Mouse (Mus musculus) mouse embryonic stem cell (cell line): ENCODE data around the gene Zfp286.

ENCODE experiments used
- in situ Hi-C, 2 experiments: fragments of 300-500 bp; cut with MboI; formaldehyde crosslinking; loops; 1 replicate in 1 of 2; 3 replicates in 1 of 2; pipeline ENCODE4 v1.14.3; 2019 to 2020; ENCODE audit warnings: low sequenced_read_pairs in 2 of 2, low pct_unique_long_range_greater_than_20kb in 1 of 2, mixed read lengths in 1 of 2; ENCODE audit not compliant: unreplicated experiment in 1 of 2

Zfp286 gene

DNA sequence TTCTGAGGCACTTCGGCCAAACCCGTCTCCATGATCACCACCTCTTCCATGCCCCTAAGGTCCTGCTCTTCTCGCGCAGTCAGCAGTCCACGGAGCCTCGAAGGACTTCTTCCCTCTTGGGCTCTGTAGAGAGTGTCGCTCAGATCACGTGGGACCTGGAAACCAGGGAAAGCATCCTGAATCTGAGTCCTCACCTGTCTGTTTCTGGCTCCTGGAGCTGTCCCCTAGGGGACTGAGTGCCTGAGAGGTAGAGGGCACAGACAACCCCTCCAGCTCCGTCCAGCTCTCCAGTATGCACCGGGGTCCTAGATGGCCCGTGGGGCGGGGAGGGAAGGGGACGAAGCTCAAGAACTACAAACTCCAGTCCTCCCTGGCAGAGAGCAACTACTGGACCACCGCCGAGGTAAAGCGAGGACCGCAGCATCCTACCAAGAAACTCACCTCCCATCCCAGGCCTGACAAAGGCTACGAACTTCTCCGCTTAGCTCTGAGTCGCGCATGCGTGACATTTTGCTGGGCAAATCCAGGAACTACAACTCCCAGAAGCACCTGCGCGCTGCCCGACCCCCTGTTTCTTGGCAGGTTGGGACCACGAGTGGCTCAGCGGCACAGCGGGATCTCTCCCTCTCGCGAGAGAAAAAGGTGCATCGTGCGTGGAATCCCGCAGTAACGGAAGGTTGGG, at the start of gene Zfp286:
Gene Zfp286 (minus strand): TSS at position 528 of the 682 bp plus-strand sequence.
- in situ Hi-C loops: no loop called here

DNA sequence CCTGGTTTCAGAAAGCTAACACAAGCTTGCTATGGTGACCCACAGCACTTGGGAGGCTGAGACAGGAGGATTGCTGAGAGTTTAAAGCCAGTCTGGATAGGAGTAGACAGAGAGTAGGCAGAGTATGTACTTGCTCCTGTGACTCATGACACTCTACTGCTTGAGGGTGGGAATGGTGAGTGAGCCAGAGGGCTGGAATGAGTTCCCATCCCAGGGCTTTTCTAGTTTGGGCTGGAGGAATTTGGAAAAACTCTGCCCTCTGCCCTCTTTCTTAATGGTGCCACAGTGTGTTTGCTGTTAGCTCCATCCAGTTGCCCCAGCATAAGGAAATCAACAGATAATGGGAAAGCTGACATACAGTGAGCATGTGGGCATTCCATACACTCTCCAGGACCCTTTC, 42.6 kb upstream of the Zfp286 start:
- in situ Hi-C loops: no loop called here

DNA sequence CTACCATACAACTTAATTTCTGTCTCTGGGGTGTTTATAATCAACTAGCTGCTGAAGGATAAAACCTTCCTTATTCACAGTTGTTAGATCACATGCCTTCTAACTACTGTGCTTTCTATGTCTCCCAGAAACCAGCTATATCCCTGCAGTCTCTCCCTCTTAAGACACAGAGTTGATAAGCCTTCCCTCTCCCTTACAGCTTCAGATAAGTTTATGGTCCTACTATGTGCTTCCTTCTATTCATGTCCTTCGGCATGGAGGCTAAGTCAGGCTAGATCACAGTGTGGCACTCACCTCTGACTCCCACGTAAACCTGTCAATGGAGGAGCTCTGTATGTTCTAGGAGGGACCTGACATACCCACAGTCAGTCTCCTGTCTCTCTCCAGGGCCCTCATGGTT, 41.1 kb upstream of the Zfp286 start:
- in situ Hi-C loops: no loop called here

DNA sequence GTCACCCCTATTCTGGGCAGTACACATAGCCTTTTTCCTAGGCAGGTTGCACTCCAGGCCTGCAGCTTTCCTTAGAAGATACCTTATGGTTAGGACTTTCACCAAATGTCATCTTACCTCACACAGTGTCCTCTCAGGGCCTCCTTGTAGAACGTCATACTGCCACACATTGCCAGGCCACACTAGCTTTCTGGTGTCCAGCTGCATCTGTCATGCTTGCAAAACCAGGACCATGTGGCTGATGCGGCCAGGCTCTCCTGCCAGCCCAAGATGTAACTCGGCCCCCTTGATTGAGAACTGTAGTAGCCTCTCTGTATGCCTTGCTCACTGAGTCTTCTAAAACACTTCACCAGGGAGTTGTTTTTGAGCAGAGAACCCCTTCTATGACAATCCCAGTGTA, 38.6 kb upstream of the Zfp286 start:
- in situ Hi-C loops: no loop called here

DNA sequence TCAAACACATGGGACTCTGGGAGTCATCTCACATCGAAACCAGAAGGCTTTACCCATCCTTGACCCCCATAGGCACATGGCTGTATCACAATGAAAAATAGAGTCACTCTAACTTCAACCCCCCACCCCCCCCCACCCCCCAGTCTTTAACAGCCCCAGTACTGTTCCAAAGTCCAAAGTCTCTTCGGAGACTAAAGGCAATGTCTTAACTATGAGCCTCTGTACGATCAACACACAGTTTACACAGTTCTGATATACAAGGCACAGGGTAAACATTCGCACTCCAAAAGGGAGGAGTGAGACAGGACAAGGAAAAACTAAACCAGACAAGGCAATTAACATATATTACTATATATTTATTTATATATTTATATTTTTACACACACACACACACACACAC, 37.9 kb upstream of the Zfp286 start:
- in situ Hi-C loops: no loop called here

DNA sequence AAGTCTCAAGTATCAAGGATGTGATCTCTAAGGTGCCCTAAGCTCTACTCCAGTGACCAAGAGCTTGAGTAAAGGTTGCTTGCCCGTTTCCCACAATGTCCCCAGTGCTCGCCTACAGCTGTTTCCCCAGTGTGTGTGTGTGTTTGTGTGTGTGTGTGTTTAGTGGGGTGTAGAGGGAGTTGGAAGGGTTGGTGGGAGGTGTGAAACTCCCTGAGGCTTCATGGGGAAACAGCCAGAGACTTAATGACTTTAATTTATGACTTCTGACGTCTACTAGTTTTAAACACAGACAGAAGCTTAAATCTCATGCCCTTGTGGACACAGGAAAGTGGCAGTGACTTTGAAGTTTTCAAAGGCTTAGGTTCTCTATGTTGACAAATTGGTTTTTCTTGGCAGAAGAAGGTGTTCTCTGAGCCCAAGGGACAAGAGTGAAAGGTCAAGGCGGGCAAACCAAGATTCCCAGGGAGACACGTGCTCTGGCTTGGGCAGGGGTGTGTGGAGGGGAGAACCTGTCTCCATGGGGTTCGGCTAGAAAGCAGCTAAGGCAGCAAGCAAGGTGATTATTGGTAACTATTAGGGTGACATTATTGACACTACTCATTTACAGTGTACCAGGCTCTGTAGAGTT, 37.0 kb upstream of the Zfp286 start:
- in situ Hi-C loops: no loop called here

DNA sequence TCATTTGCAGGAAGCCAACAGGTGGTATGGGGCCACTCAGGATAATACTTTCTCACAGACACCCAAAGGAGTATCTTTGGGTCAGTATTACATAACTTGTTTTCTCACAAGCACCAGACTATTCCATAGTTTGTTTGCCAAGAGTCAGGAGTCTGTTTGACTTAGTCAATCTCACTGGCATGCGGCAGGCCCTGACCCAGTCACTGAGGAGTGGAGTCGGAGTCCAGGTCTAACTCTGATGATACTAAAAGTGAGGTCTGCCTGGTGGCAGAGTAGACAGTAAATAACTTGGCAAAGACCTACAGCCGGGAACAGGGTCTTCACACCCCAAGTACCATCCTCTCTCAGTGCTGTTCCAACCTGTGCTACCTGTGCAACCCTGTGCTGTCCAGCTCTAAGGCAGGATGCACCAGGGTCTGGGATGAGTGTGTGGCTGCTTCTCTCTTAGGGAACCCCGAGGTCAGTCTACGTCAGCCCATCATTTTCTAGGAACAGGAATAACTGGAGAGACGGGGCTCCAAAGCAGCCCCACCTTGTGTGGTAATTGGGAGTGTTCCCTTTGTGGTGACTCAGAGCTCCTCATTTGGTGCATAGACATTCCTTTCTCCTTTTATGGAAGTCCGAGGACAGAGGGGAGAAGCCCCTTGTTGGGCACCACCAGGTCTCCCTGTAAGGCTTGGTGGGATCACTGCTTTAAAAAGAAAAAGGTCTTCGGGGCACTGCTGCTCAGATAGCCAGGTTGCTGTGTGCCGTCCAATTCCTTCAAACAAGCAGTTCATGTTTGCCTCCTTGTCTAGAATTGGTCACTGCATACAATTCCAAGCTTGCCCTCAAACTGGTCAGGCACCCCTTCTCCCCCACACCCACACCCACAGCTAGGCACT, 36.2 kb upstream of the Zfp286 start:
- in situ Hi-C loops: no loop called here

DNA sequence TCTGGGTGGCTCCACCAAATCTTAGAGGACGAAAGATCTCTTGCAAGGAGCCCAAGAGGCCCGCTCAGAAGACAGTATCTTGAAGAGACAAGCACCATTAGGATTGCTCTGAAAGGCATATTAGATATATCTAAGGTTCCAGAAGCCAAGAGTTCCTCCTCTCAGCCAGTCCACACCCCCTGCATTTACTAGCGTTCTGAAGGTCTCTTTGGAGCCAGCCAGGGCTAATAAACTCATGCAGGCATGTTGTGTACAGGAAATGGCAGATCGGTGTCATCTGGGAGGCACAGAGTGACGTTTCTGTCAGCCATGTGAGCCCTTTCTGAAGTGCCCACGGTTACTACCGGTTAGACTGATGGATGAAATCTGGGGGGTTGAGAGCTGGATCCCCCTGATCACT, 34.9 kb upstream of the Zfp286 start:
- in situ Hi-C loops: no loop called here

DNA sequence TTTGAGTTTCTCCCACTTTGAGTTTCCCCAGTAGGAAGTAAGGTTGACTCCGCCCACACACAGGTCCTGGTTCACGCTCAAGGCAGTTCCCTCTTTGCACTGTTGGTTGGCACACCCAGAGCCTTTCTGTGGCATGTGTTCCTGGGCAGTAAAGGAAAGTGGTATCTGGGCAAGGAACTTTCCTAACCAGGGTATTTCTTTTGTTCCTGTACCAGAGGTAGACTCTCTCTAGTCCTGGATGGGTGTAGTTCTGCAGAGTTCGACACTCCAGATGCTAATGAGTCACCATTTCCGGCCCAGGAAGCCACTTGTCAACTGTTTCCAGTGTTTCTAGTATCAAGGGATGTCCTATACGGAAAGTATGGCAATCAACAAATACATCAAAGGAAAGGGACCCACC, 32.6 kb upstream of the Zfp286 start:
- in situ Hi-C loops: no loop called here

DNA sequence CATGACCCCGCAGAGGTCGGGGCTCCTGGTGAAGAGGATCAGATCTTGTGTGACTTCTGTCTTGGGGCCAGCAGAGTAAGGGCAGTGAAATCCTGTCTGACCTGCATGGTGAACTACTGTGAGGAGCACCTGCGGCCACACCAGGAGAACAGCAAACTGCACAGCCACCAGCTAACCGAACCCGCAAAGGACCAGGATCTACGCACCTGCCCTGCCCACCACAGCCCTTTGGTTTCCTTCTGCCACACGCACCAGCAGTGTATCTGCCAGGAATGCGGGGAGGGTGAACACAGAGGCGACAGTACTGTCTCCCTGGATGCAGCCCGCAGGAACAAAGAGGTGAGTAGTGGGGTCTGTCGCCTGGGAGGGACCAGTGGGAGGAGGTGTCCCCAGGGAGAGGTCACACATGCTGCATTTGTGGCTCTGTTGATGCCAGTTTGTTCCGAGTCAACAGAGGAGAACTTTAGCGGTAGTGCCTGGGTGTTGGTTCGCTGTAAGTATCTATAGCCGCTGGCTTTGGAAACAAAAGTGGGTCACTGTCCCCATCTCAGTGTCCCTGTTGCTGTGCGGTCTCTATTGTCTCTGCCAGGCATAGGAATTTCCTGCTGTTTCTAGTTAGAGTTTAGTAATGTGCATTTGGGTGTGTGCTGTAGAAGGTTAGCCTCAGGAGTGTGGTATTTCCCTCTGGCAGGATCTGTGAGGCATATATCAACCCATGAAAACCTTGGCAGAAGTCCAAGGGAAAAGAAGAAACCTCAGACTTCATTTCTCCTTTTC, 31.6 kb upstream of the Zfp286 start:
- in situ Hi-C loops: no loop called here

DNA sequence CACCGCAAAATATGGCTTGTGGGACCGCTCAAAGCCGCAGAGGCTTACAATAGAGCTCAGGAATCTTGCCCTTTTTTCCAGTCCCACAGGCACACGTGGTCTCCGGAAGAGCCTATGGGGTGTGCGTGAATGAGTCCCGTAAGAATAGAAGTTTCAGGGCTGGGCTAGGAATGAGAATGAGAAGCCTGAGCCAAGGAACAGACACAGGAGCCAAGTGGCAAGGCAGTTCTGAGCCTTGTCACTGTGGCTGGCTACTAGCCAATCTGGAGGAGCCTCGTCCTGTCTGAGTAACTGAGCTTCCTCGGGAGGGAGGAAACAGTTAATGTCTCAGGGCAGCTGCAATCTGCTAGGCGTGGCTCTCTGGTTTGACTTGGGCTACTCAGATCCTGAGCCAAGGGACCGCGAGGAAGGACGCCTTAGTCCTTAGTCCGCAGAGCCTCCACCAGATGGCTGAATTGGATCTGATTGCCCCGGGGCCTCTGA, 30.8 kb upstream of the Zfp286 start, which contains the start of gene Trim16:
Gene Trim16 (plus strand): TSS at position 173 of the 483 bp plus-strand sequence.
- in situ Hi-C loops: no loop called here

DNA sequence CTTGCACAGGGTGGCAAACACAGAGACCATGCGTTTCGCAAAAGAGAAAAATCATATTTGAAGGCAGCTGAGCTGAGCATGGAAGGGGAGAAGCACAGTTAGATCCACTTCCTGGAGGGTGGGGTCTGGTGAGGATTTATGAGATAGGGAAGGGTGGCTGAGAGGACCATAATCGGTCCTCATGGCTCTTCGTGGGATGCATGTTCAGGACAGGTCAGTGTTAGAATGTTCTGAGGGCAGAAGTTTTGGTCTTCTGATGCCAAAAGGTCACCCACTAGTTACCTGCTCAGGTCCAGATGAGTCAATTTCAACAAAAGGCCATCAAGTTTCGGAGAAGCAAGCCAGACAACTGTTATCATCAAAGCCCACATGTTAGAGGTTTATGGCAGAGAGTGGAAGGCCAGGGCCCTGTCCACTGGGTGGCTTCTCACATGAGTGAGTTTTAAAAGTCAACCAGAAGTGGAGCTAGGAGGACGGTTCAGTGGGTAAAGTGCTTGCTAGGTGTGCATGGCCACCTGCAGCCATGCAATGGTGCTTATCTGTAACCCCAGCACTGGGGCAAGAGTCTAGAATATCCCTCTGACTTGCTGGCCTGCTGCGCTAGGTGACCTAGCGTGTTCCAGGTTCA, 29.9 kb upstream of the Zfp286 start:
- in situ Hi-C loops: no loop called here

DNA sequence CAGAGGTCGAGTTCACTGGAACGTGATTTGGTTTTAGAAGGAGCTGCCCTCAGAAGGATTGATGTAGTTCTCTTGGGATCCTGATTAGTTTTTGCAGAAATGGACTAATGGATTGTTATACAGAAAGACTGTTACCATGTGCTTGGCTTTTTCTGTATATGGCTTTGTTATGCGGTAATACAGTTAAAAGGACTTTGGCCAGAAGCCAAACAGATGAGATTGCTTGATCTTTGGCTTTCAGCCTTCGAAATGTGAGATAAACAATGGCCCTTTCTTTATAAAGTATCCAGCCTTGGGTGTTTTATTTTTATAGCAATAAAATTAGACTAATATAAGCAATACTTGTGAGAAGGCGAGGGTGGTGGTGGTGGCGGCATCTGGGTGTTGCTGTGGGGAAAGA, 27.3 kb upstream of the Zfp286 start:
- in situ Hi-C loops: no loop called here

DNA sequence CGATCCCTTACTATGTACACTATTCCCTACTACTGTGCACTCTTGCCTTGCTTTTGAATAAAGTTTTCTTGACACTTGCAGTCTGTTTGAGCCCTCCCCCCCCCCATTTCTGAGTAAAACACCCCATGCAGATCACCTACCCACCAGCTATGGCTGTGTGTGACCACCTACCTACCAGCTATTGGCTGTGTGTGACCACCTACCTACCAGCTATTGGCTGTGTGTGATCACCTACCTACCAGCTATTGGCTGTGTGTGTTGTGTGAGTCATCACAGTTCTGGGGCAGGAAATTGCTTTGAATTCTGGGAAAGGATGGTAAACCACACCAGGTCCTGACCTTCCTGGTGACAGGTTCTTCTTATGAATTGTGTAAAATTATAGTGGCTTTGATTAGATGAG, 26.2 kb upstream of the Zfp286 start:
- in situ Hi-C loops: no loop called here

DNA sequence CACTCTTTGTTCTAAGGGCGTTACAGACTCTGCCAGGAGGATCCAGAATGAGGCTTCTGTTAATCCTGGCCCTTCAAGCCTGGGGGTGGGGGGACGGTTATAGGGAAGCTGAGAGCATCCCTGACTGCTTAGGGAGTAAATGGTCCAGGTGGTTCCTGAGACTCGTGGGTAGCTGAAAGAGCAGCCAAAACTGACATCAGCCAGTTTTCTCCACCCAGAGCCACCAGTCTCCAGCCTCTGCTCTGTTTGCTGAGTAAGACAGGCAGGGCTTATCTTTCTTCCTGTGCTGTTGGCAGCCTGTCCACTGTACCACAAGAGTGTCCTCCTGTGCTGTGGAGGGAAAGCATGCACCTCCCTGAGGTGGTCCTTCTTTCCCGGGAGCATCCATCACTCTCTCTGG, 25.4 kb upstream of the Zfp286 start:
- in situ Hi-C loops: no loop called here

DNA sequence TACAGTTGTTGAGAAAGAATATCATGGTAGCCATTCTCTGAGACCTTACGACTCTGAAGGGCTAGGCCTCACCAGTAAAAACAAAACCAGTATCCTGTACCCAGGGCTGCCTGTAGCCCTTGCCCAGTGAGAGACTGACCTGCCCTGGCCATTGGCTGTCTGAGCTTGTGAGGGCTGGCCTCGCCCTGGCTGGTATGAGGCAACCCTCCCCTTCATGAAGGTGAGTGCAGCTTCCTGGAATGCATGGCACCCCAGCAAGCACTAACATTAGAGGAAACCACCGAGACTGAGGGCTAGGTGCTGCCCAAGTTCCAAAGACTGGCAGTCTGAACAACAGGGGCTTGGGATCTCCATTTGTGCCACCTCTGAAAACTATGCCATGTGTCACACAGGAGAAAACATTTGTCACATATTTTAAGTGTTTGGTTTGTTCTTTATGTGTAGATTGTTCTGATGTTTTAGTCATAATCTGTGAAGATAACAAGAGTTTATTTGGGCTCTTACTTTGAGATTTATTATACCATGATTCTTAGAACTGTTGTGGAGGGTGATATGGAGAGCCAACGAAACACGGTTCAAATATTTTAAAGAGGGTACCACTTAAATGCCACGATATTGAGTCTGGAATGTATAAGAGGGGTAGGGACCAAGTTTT, 24.8 kb upstream of the Zfp286 start:
- in situ Hi-C loops: no loop called here

DNA sequence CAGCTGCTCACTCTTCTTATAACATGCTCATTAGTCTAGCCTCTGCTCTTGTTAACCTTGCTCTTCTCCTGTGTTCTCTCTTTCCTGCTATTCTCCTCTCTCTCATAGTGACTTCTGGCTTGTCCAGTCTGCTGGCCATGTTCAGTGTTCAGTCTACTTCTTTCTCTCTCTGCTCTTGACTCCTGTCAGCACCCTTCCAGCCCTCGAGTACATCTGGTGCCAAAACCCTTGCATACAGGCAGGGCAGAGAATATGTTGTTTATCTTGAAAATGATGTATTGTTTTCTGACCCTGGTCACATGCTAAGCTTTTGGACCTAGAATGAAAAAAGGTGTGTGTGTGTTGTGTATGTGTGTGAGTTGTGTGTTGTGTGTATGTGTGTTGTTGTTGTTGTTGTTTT, 24.2 kb upstream of the Zfp286 start:
- in situ Hi-C loops: no loop called here

DNA sequence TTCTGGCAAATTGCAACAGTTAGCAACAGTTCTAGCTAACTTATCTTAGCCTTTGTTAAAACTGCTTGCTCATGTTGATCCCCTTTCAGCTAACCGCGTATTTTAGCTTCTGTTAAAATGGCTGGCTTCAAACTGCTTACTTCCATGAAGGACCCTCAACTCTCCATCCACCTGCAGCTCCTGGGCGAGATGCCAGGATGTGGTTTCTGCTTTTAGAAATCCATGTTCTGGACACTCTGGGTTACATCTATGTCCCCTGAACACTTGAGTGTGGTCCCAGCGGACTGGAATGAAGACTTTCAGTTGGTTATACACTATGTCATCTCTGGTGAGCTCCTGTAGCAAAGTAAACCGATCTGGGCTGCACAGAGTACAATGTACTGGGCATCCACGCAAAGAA, 23.0 kb upstream of the Zfp286 start:
- in situ Hi-C loops: no loop called here
